Mouse (Mus musculus) hindbrain, embryonic 12.5 days (tissue): Measurements from ENCODE around the gene Iqgap2. TPM values are rescaled to one million over a fixed set of nuclear protein-coding genes. Genes with fewer than 3 reads are reported as not detected.

Experiments
- ATAC-seq: fragments of 200-750 bp; cut with Nextera tagmentation; 2 replicates; pipeline ENCODE4 v1.8.0; 2017; ENCODE audit warnings: moderate TSS enrichment; ENCODE audit not compliant: low FRiP score
- H3K27ac ChIP-seq: fragments of 300-500 bp; sonication (generic); 2 replicates; pipeline ENCODE4 v1.5.1; 2016; ENCODE audit warnings: mild to moderate bottlenecking
- H3K27me3 ChIP-seq: fragments of 300-500 bp; sonication (generic); 2 replicates; pipeline ENCODE4 v1.6.1; 2016; ENCODE audit warnings: mild to moderate bottlenecking
- H3K36me3 ChIP-seq: fragments of 300-500 bp; sonication (generic); 2 replicates; pipeline ENCODE4 v1.6.1; 2016; ENCODE audit warnings: mild to moderate bottlenecking
- H3K4me1 ChIP-seq: fragments of 300-500 bp; sonication (generic); 2 replicates; pipeline ENCODE4 v1.6.1; 2016
- H3K4me2 ChIP-seq: fragments of 300-500 bp; sonication (generic); replicated peaks from 2 replicates; pipeline ENCODE4 v1.6.1; 2016; ENCODE audit warnings: mild to moderate bottlenecking
- H3K4me3 ChIP-seq: fragments of 300-500 bp; sonication (generic); 2 replicates; pipeline ENCODE4 v1.5.1; 2016; ENCODE audit warnings: mild to moderate bottlenecking
- H3K9ac ChIP-seq: fragments of 300-500 bp; sonication (generic); 2 replicates; pipeline ENCODE4 v1.6.1; 2016; ENCODE audit warnings: mild to moderate bottlenecking, moderate library complexity
- H3K9me3 ChIP-seq: fragments of 300-500 bp; sonication (generic); replicated peaks from 2 replicates; pipeline ENCODE4 v1.6.1; 2016; ENCODE audit warnings: mild to moderate bottlenecking
- WGBS: fragments of 180-500 bp; shearing (Covaris S2); methylation state at CpG from one replicate; pipeline ENCODE4 v1.1.7; 2016; 5-methylcytosine and 5-hydroxymethylcytosine counted together
- polyA plus RNA-seq: library from polyadenylated mRNA; unstranded; fragments of >200 nt; fragmentation: Nextera tagmentation; extraction: Ambion mirVana; gene quantifications from 2 replicates; pipeline ENCODE4 v1.2.1, GENCODE M21; 2016

Gene Iqgap2
- polyA plus RNA-seq, 1 experiment from 2014 or later = 14.0 TPM

DNA sequence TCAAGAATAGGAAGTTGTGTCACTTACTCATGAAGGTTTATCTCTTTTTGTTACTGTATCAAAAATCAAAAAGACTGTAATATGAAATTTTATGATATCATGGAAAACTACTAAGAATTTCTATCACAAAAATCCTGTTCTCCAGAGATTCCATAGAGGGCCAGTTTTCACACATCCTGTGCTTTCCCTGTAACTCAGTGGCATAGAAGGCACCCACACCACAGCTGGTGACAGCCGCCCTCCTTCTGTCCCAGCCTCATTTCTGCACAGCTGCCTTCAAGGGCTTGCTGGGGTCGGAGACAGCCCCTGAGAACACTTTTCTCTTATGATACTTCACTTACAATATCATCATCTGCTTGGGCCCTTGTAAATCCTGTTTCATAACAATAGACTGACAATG is 131.9 kb downstream of the Iqgap2 start:
- no peak overlapping the region for H3K4me2 ChIP-seq
- 87% methylated on average over 2 of the region's 2 CpGs for WGBS
- H3K4me3 ChIP-seq = no peak overlapping the region
- H3K9me3 ChIP-seq = no peaks in the 10 kb centered on the region
- H3K27me3 ChIP-seq = no peaks in the 10 kb centered on the region
- no peak for ATAC-seq
- no peak overlapping the region for H3K27ac ChIP-seq
- H3K4me1 ChIP-seq = peaks cover 6% of the 10 kb centered on the region
- H3K9ac ChIP-seq = no peak overlapping the region
- H3K36me3 ChIP-seq = peaks cover 4% of the 10 kb centered on the region; the same call in 1 of the 2 replicates

DNA sequence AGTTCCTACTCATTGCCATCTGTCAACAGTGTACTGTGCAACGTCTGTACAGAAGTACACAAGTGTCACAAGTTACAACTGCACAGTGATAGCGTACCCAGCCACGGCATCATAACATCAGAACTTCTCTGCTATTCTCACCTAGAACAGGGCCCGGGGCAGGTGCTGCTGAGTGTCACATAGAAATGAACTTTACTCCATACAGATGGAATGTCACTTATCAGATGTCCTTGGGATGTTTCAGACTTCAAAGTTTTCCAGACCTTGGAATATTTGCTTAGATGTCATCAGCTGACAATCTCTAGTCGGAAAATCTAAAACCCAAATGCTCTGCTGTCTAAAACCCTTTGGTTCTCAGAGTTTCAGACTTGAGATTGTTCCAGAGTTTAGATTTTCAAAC is 137.4 kb downstream of the Iqgap2 start:
- Histone ChIP-seq H3K9me3 (no peaks in the 10 kb centered on the region), H3K4me2 (no peak overlapping the region), H3K27me3 (no peaks in the 10 kb centered on the region), H3K9ac (no peak overlapping the region), H3K4me3 (no peak overlapping the region), H3K36me3 (peaks cover 4% of the 10 kb centered on the region; the same call in 1 of the 2 replicates), H3K4me1 (no peaks in the 10 kb centered on the region), H3K27ac (no peak overlapping the region)
- no peak for ATAC-seq
- WGBS = 90% methylated on average over 5 of the region's 5 CpGs

DNA sequence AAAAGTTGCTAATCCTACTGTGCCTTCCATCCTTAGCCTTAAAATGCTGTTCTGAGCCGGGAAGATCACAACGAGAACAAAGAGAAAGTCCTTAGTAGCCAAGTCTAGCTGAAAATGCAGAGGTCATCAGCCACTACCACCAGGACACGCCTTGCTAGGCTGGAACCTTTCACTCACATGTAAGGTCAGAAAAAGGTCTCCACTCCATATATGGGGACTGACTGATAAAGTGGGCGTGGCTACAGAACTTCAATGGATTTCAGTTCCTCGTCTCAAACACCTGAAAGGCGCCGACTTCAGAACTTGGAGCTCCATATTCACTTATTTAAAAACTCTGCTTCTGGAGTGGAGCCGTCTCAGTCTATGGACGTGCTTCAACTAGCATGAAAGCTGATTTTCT is 139.3 kb downstream of the Iqgap2 start:
- Histone ChIP-seq H3K4me1 (no peaks in the 10 kb centered on the region), H3K4me3 (no peak overlapping the region), H3K36me3 (peaks cover 4% of the 10 kb centered on the region; the same call in 1 of the 2 replicates), H3K9me3 (no peaks in the 10 kb centered on the region), H3K27ac (no peak overlapping the region), H3K4me2 (no peak overlapping the region), H3K9ac (no peak overlapping the region), H3K27me3 (no peaks in the 10 kb centered on the region)
- WGBS = 91% methylated on average over 9 of the region's 9 CpGs
- no peak for ATAC-seq

DNA sequence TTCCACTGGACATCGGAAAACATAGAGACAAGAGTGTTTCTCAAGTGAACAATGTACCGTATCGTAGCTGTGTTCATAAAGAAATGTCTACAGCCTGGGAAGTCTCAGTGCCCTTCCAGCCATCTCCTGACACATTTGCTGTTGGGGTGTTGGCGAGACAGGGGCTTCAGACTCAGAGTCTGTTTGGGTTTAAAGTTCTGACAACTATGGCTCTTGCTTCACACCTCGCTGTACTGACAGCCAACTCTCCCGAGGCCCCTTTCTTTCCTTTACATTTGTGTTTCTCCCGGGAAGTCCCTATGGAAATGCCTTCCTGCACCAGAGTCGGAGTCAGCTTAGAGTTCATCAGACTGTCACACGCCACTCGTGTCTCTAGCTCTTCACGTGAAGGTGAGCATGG is 144.2 kb downstream of the Iqgap2 start:
- Histone ChIP-seq H3K27ac (no peak overlapping the region), H3K4me1 (no peaks in the 10 kb centered on the region), H3K9ac (no peak overlapping the region), H3K4me2 (no peak overlapping the region), H3K9me3 (no peaks in the 10 kb centered on the region), H3K4me3 (no peak overlapping the region), H3K27me3 (no peaks in the 10 kb centered on the region), H3K36me3 (no peaks in the 10 kb centered on the region)
- no peak for ATAC-seq
- WGBS = 75% methylated on average over 11 of the region's 11 CpGs

DNA sequence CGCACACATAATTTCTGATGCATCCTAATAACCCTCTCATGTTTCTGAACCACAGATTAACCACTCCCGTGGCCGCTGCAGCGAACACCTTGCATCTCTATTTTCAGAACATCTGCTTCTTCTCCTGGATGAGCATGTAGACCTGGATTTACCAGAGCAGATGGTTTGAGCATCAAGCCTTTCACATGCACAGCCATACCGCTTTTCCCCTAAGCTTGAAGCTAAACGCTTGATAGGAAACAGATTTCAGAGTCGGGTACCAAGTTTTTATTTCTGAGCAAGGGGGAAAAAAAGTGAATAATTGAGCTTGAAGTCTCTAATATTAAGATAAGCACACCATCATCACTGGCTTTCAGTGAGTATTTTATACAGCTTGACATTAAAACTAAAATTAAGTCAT is 144.6 kb downstream of the Iqgap2 start:
- WGBS = 79% methylated on average over 7 of the region's 7 CpGs
- no peaks in the 10 kb centered on the region for H3K4me1 ChIP-seq
- no peak for ATAC-seq
- H3K27ac ChIP-seq = no peak overlapping the region
- no peak overlapping the region for H3K4me3 ChIP-seq
- H3K36me3 ChIP-seq = no peaks in the 10 kb centered on the region
- H3K4me2 ChIP-seq = no peak overlapping the region
- H3K27me3 ChIP-seq = no peaks in the 10 kb centered on the region
- no peaks in the 10 kb centered on the region for H3K9me3 ChIP-seq
- no peak overlapping the region for H3K9ac ChIP-seq

DNA sequence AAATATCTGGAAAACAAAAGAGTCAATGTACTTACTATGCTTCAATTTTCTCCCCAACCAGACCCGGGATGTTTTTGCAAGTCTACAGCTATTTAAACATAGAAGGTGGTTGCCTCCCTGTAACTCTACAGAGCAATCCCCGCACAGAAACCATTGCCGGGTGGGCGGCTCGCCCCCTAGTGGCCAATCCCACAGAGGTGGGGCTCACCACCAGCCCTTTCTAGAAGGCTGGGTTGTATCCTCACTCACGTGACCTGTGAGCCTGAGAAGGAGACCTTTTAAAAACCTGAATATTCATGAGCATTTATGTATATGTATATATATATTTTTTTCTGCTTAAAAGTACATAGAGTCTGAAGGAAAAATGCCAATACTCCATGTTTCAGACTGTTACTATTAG is 145.2 kb downstream of the Iqgap2 start:
- Histone ChIP-seq H3K9ac (no peak overlapping the region), H3K4me2 (no peak overlapping the region), H3K4me3 (no peak overlapping the region), H3K9me3 (no peaks in the 10 kb centered on the region), H3K4me1 (no peaks in the 10 kb centered on the region), H3K27me3 (no peaks in the 10 kb centered on the region), H3K27ac (no peak overlapping the region), H3K36me3 (no peaks in the 10 kb centered on the region)
- WGBS = 10% methylated on average over 6 of the region's 6 CpGs
- ATAC-seq = no peak

DNA sequence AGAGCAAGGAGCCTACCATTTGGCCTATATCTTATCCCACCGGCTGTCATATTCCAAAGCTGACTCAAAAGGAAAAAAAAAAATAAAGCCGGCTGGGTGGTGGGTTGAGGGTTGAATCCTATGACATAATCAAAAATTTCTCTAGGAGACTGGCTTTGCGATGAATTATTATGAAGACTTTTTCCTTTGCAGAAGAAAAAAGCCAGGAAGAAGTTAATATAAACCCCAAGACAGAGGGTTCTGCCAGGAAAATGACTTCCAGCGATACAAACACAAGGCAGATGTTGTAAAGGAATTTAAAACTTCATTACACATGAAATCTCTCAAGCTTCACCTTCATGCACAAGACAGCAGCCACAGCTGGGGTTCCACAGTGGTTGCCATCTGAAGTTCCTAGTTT is 146.3 kb downstream of the Iqgap2 start:
- Histone ChIP-seq H3K36me3 (no peaks in the 10 kb centered on the region), H3K9ac (no peak overlapping the region), H3K4me1 (no peaks in the 10 kb centered on the region), H3K27ac (no peak overlapping the region), H3K9me3 (no peaks in the 10 kb centered on the region), H3K4me2 (no peak overlapping the region), H3K27me3 (no peaks in the 10 kb centered on the region), H3K4me3 (no peak overlapping the region)
- 80% methylated on average over 4 of the region's 4 CpGs for WGBS
- no peak for ATAC-seq

DNA sequence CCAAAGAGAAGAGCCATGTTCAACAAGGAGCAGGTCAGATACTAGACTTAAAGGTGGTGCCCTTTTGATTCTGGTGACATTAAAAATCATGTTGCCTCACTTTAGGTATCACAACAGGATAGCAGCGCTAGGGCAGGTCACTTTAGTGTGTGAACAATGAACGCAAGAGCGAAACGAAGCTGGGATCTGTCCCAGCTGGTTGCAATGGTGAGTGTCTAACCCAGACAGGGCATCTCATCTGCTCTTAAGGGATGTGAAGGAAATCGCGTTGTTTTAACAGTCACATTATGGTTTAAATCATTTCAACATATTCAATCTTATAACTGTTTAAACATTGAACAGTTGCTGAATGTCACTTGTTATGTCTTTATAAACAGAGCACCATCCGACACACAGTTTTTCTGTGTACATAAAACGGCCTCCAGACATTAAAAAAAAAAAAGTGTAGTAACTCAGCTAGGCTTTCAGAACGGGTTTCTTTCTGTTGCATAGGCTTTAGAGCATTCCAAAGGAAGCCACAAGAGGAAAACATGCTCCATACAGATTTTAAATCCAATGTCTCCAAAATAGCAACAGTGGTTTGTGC is 148.7 kb downstream of the Iqgap2 start:
- Histone ChIP-seq H3K27ac (no peak overlapping the region), H3K4me1 (no peaks in the 10 kb centered on the region), H3K9me3 (no peaks in the 10 kb centered on the region), H3K4me3 (no peak overlapping the region), H3K4me2 (no peak overlapping the region), H3K27me3 (no peaks in the 10 kb centered on the region), H3K9ac (no peak overlapping the region), H3K36me3 (no peaks in the 10 kb centered on the region)
- 92% methylated on average over 9 of the region's 9 CpGs for WGBS
- ATAC-seq = no peak

DNA sequence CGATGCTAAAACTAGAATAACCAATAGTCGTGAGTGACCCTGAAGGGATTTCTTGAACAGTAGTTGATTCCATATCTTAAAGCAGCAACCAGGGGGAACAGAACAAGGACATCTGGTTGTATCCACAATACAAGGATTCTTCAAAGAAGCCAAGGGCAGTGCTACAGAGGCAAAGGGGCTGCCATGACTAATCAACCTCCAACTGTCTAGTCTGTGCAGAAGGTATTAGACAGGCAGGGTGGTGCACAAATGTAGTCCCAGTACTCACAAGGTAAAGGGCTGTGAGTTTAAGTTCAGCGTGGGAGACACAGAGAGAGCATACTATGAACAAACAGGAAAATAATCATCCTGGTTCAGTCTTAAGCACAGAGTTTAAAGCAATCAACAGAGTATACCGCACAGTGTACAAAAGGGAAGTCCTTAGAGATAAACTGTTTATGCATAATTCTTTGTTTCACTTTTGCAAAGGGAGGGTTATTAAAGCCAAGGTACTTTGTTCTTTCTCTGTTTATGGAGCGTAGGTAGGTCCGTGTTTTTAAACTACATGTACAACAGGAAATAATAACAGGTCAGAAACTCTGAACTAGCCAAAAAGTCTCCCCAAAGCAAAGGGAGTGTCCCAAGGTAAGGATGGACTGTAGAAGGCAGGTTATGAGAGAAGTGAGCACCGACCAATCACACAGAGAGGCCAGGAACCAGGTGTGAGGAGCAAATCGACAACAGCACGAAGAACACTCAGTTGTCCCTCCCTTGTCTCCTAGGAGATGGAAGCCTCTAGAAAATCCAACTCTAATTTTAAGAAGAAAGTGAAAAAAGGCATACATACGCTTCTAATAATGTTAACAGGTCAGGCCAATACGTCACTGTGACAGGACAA is 149.7 kb downstream of the Iqgap2 start:
- Histone ChIP-seq H3K4me1 (no peaks in the 10 kb centered on the region), H3K9me3 (no peaks in the 10 kb centered on the region), H3K27me3 (no peaks in the 10 kb centered on the region), H3K4me3 (no peak overlapping the region), H3K36me3 (no peaks in the 10 kb centered on the region), H3K27ac (no peak overlapping the region), H3K4me2 (no peak overlapping the region), H3K9ac (no peak overlapping the region)
- no peak for ATAC-seq
- 96% methylated on average over 11 of the region's 11 CpGs for WGBS

DNA sequence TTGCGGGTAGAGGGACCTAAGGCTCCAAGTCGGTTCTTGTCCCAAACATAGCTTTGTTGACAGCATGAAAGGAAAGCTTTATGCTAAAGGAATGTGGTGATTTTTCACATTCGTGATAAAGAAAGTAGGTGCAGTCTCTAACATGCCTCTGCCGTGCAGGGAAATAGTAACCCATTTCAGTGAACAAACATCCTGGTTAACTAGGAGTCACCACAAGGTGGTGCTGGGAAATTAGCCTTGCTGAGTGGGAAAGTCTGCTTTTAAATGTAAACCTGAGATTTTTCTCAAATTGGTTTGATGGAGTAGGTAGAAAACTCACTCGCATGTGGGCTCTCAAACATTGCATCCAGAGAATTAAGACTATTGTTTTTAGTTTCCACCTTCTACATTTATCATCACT is 152.1 kb downstream of the Iqgap2 start:
- H3K27me3 ChIP-seq = no peaks in the 10 kb centered on the region
- no peak overlapping the region for H3K4me2 ChIP-seq
- no peaks in the 10 kb centered on the region for H3K9me3 ChIP-seq
- H3K4me1 ChIP-seq = no peaks in the 10 kb centered on the region
- no peak overlapping the region for H3K27ac ChIP-seq
- no peak overlapping the region for H3K9ac ChIP-seq
- H3K36me3 ChIP-seq = no peaks in the 10 kb centered on the region
- ATAC-seq = no peak
- 85% methylated on average over 5 of the region's 5 CpGs for WGBS
- H3K4me3 ChIP-seq = no peak overlapping the region

DNA sequence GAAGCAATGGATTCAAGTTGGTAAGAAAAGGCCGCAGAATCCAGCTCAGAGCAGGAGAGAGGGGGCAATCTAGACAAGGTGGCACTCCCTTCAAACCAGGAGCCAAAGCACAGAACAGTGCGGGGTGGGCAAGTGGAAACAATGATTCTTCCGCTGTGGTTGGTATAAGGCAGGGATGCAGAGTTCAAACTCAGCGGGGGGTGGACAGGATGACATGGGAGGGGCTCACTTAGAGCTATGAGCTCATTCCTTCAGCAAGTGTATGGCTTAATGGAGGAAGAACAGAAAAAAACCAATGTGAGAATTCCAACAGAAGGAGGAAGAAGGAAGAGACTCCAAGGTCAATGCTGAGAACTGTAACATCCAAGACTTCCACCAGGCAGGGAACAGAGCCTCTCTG is 161.2 kb downstream of the Iqgap2 start:
- no peaks in the 10 kb centered on the region for H3K4me1 ChIP-seq
- 89% methylated on average over 4 of the region's 4 CpGs for WGBS
- no peaks in the 10 kb centered on the region for H3K9me3 ChIP-seq
- H3K36me3 ChIP-seq = peaks cover 4% of the 10 kb centered on the region
- no peak overlapping the region for H3K9ac ChIP-seq
- H3K4me3 ChIP-seq = no peak overlapping the region
- H3K27me3 ChIP-seq = no peaks in the 10 kb centered on the region
- H3K27ac ChIP-seq = no peak overlapping the region
- H3K4me2 ChIP-seq = no peak overlapping the region
- no peak for ATAC-seq

DNA sequence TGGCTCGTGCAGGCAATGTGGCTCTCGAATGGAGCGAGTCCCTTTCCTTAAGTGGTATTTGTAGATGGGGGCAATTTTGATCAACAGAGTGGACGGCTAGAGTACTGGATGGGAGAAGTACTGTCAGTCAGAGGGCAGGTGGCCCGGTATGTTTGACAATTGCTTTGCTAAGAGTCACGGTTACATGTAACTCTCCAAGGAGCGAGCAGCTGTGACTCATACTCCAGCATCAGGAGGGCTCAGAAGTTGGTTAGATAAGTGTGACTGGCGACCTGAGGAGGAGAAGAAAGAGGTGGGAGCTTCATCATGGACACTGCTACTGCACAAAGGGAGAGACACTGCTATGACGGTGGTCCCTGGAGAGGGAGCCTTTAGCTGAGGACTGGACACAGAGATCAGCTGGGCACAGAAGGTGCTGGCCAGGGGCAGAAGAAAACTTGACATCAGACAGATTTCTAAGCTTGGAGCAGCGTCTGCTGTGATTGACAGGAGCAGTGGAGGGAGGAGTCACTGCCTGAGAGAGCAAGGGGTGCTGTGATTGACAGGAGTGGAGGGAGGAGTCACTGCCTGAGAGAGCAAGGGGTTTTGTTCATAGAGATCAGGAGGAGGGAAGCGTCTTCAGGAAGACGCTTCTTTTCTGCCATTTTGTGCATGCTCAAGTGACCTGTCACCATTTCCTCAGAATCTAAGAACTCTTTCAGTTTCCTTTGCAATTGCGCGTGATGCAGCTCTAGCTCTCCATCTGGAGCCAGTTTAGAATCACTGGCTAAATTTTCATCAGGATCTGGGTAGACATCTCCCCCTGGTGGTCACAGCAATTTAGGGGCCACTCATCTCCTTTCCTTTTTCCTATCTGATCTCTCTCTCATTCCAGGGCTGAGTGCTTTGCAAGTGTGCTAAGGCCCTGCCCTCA is 172.1 kb downstream of the Iqgap2 start:
- no peaks in the 10 kb centered on the region for H3K36me3 ChIP-seq
- peak overlapping the region; percentile 26 for H3K4me2 ChIP-seq
- no peaks in the 10 kb centered on the region for H3K9me3 ChIP-seq
- H3K27me3 ChIP-seq = no peaks in the 10 kb centered on the region
- no peak overlapping the region for H3K9ac ChIP-seq
- no peak overlapping the region for H3K27ac ChIP-seq
- WGBS = 58% methylated on average over 14 of the region's 14 CpGs
- peak; percentile 71 for ATAC-seq
- H3K4me3 ChIP-seq = no peak overlapping the region
- 0 out of 2 replicates have a peak, but pooled peaks cover 2% of the 10 kb centered on the region for H3K4me1 ChIP-seq
